Comparison of ENCODE assay signal across 8 mouse cellular contexts in the genomic region with DNA sequence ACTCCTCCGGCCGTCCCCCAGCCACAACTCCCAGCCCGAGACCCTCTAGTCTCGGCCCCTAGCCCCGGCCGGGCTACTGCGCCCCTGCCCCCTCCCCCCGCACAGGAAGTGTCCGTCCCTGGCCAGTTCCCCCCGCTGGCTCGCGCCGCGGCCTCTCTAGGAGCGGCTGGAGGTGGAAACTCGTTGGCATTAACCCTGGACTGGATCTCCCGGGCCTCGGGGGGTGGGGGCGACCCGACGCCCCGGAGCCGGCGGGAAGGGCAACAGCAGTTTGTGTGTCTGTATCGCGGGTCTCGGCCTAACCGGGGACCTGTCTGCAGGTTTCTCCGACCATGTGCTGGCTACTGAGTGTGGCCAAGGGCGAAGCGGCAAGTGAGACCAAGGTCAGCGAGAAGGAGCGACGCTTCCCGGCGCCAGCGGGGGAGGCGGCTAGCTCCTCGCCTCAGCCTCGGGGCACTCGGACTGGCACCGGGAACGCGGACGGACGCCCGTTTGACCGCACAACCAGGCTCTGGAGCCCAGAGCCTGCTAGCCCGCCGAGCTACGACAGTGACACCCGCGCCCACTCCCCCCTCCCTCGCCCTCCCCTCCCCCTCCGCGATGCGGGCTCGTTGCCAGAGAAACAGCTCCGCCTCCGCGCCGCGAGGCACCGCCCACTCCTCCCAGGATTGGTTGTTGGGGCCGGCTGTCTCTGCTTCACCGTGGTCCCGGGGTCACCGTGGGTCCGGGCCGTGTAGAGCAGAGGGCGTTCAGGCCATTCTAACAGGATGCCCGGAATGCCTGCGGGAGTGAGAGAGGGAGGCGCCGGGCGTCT. TPM values are rescaled to one million over a fixed set of nuclear protein-coding genes. Genes with fewer than 3 reads are reported as not detected.
DNase-seq lines count a peak whose midpoint lies in the region; ATAC-seq and TF ChIP-seq lines count a peak whose summit lies in the region.

A gene (minus strand): TSS at position 78 of the 814 bp plus-strand sequence.

- H3K9ac ChIP-seq in embryonic facial prominence, embryonic 14.5 days (ENCODE audit: low read depth, low read length): peak within 1 kb of the TSS; percentile 91
- peak within 1 kb of the TSS; percentile 91 for H3K9ac ChIP-seq in limb, embryonic 14.5 days (ENCODE audit: low read depth, low read length, severe bottlenecking)
- H3K9ac ChIP-seq in midbrain, postnatal 0 days (replicated peaks; ENCODE audit: low read length, poor library complexity, severe bottlenecking): peak within 1 kb of the TSS; percentile 98

- no peaks in the 10 kb centered on the region for H3K27me3 ChIP-seq in embryonic facial prominence, embryonic 14.5 days (replicated peaks; ENCODE audit: control insufficient read depth, insufficient read depth, low read length)
- no peaks in the 10 kb centered on the region for H3K27me3 ChIP-seq in limb, embryonic 14.5 days (ENCODE audit: control insufficient read depth, insufficient read depth, low read length)
- H3K27me3 ChIP-seq in midbrain, postnatal 0 days (ENCODE audit: insufficient read depth, low read length): no peaks in the 10 kb centered on the region

- no peaks in the 10 kb centered on the region for H3K9me3 ChIP-seq in embryonic facial prominence, embryonic 14.5 days (ENCODE audit: control insufficient read depth, low read length)
- no peaks in the 10 kb centered on the region for H3K9me3 ChIP-seq in limb, embryonic 14.5 days (ENCODE audit: control insufficient read depth, low read length)
- no peaks in the 10 kb centered on the region for H3K9me3 ChIP-seq in midbrain, postnatal 0 days (ENCODE audit: low read length)

- TF ChIP-seq POLR2A in limb, embryonic 14.5 days (IDR thresholded peaks at IDR 0.05; ENCODE audit: borderline replicate concordance, extremely low read depth, insufficient read depth, insufficient read length): 0 out of 2 replicates have a peak, but pooled peaks have one; percentile 39

- peak within 1 kb of the TSS; percentile 90 for H3K27ac ChIP-seq in embryonic facial prominence, embryonic 14.5 days (replicated peaks; ENCODE audit: low read depth, low read length)
- peak within 1 kb of the TSS; percentile 83 for H3K27ac ChIP-seq in limb, embryonic 14.5 days (replicated peaks; ENCODE audit: low read depth, low read length)
- peak within 1 kb of the TSS; percentile 97 for H3K27ac ChIP-seq in midbrain, postnatal 0 days (ENCODE audit: low read depth, low read length)

- ATAC-seq in embryonic facial prominence, embryonic 14.5 days (ENCODE audit: low read depth): peak; percentile 95
- ATAC-seq in limb, embryonic 14.5 days (ENCODE audit: low FRiP score, low read depth): peak; percentile 93
- peak; percentile 94 for ATAC-seq in midbrain, postnatal 0 days (ENCODE audit: low FRiP score)

- peak within 1 kb of the TSS; percentile 84 for H3K4me2 ChIP-seq in embryonic facial prominence, embryonic 14.5 days (ENCODE audit: low read depth, low read length)
- H3K4me2 ChIP-seq in limb, embryonic 14.5 days (replicated peaks; ENCODE audit: low read depth, low read length, severe bottlenecking): peak within 1 kb of the TSS; percentile 83
- peak within 1 kb of the TSS; percentile 89 for H3K4me2 ChIP-seq in midbrain, postnatal 0 days (ENCODE audit: low read depth, low read length, poor library complexity, severe bottlenecking)

- H3K4me3 ChIP-seq in embryonic facial prominence, embryonic 14.5 days (ENCODE audit: low read depth, low read length): peak within 1 kb of the TSS; percentile 83
- H3K4me3 ChIP-seq in limb, embryonic 14.5 days (replicated peaks; ENCODE audit: low read length): peak within 1 kb of the TSS; percentile 97
- peak within 1 kb of the TSS; percentile 88 for H3K4me3 ChIP-seq in midbrain, postnatal 0 days (ENCODE audit: low read depth, low read length)

- WGBS in embryonic facial prominence, embryonic 14.5 days: under 1% methylated on average over 38 of the region's 76 CpGs
- WGBS in limb, embryonic 14.5 days: 0% methylated on average over 41 of the region's 76 CpGs
- under 1% methylated on average over 56 of the region's 76 CpGs for WGBS in midbrain, postnatal 0 days

- DNase-seq in 3T3-L1 (ENCODE audit: low read depth, low spot score): peak; percentile 75
- DNase-seq in adrenal gland, postnatal 4 days (ENCODE audit: low spot score in 2 of 2): peak; percentile 91 to 96
- peak; percentile 93 for DNase-seq in embryonic facial prominence, embryonic 14.5 days (ENCODE audit: low spot score)
- peak; percentile 95 for DNase-seq in heart, adult 8-10 months (ENCODE audit: low spot score)
- DNase-seq in kidney, adult 9 months: peak; percentile 96
- DNase-seq in limb, embryonic 14.5 days (ENCODE audit: low spot score): peak; percentile 86
- DNase-seq in midbrain, postnatal 0 days (ENCODE audit: low spot score): peak; percentile 94
- DNase-seq in spleen, postnatal 14 days (ENCODE audit: low spot score in 2 of 2): peak; percentile 81 to 82

- peaks cover 22% of the 10 kb centered on the region for H3K36me3 ChIP-seq in embryonic facial prominence, embryonic 14.5 days (ENCODE audit: control insufficient read depth, insufficient read depth, low read length)
- peaks cover 26% of the 10 kb centered on the region for H3K36me3 ChIP-seq in limb, embryonic 14.5 days (ENCODE audit: control insufficient read depth, insufficient read depth, low read length)
- H3K36me3 ChIP-seq in midbrain, postnatal 0 days (ENCODE audit: insufficient read depth, low read length): peaks cover 7% of the 10 kb centered on the region; the same call in 1 of the 2 replicates

- TF ChIP-seq CTCF in midbrain, postnatal 0 days (IDR thresholded peaks at IDR 0.05): no peak

- H3K4me1 ChIP-seq in embryonic facial prominence, embryonic 14.5 days (ENCODE audit: control insufficient read depth, insufficient read depth, low read length): peaks cover 7% of the 10 kb centered on the region
- peaks cover 8% of the 10 kb centered on the region for H3K4me1 ChIP-seq in limb, embryonic 14.5 days (ENCODE audit: control insufficient read depth, insufficient read depth, low read length)
- H3K4me1 ChIP-seq in midbrain, postnatal 0 days (ENCODE audit: insufficient read depth, low read length): peaks cover 3% of the 10 kb centered on the region

RNA-seq across cellular contexts. Expression of the gene that starts here (rescaled TPM):
- 10 to 100 TPM; 32.6 to 33.9 TPM for total RNA-seq in adrenal gland, postnatal 4 days (2021)
- polyA plus RNA-seq in embryonic facial prominence, embryonic 14.5 days (2014; fragmentation: Nextera tagmentation; extraction: Ambion mirVana): 5.2 and 5.9 TPM in 2 replicates
- 10 to 100 TPM; 37.1 to 43.4 (median 41.5) TPM for total RNA-seq in heart, adult 8-10 months (2022)
- polyA plus RNA-seq in limb, embryonic 14.5 days (2012; rRNA removed): 38.4 and 51.9 TPM in 2 replicates
- 5.5 and 5.9 TPM in 2 replicates for polyA plus RNA-seq in limb, embryonic 14.5 days (2014; fragmentation: Nextera tagmentation; extraction: Ambion mirVana)
- 47.2 and 56.3 TPM in 2 replicates for total RNA-seq in midbrain, postnatal 0 days (2014; rRNA removed)
- polyA plus RNA-seq in midbrain, postnatal 0 days (2015; fragmentation: Nextera tagmentation; extraction: Ambion mirVana): 12.7 and 14.9 TPM in 2 replicates

Comparison
In these comparisons a context has a peak if more than half of its experiments do, and no peak if none do; other contexts are left out.
1. Peak in every context shown above with its lines: DNase-seq, ATAC-seq, H3K4me3 ChIP-seq and H3K27ac ChIP-seq.